Mouse (Mus musculus): ENCODE results near the gene 2010111I01Rik.
"Not testable (repeated sequence)": the region's sequence is repeated elsewhere in the genome, so short reads cannot be mapped to it uniquely, and the experiment has no call there.

2010111I01Rik gene

DNA sequence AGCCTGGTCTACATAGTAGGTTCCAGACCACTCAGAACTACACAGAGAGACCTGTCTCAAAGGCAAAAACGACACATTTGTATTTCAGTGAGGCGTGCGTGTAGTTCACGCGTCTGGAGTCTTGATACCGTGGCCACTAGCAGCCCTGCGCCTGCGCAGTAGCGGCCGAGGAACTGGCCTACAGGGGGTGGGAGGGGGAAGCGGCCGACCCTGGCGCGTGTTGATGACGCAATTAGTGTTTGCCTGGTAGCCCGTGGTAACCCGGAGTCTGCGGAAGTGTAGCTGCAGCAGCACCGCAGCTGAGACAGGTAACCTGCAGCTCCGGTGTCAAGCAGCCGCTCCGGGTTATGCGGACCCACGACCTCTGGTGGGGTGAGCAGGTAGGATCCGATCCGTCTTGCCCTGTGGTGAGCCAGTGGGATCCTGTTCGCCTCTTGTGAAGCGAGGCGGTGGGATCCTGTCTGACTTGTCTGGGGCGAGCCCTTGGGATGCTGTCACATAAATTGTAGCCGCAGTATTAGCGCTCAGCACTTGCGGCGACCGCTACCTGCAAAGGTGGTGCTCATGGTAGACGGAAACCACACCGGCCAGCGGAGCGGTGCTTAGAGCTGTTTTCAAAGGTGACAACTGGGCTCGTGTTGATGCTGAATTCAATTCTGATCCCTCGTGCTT is at the start of gene 2010111I01Rik:
Gene 2010111I01Rik (plus strand): TSS at position 254 of the 672 bp plus-strand sequence.
- peak; percentile 96 for DNase-seq (ENCODE audit: low spot score)

DNA sequence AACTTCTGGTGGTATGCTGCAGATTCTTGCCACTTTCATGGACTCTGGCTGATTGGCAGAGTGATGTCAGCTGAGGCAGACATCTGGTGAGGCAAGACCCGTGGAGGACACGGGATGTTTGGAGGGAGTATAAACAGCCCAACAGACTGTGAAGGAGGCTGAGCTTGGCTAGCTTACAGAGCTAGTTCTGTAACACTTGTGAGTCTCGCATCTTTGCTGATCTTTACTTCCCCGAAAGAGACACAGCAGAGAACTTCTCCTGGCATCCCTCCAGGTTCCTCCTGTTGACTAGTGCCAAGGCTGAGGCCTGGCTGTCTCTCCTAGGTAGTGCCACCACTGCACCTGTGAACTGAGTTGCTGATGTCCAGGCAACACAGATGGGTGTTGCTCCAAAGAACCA is 48.0 kb upstream of the 2010111I01Rik start:
- DNase-seq (ENCODE audit: low spot score), result no peak

DNA sequence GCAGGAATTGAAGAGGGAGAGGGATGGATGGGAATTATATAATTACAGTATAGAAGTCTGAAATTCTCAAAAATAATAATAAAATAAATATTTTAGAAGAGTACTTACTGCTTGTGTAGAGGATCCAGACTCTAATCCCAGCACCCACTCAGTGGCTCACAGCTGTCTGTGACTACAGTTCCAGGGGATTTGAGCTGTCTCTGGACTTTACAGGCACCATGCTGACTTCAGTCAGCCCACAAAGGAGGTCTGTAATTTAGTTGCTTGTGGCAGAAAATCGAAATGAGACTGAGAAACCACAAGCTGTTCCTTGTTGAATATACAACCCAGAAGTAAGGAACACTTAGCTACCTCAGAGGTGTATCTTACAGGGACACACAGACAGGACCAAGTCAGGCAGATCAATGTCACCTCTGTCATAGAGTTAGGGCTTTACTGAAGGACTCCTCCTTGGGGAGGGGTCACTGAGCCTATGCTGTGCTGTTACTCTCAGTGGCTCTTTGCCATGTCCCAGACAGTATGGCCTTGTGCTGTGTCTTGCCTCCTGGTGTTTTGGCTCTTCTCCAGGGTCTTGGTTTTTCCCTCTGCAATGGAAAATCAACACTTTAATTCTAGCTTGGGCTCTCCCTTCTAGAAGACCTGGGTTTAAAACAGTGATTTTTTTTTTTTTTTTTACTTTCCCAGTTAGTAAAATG is 47.1 kb upstream of the 2010111I01Rik start:
- DNase-seq (ENCODE audit: low spot score), result no peak

DNA sequence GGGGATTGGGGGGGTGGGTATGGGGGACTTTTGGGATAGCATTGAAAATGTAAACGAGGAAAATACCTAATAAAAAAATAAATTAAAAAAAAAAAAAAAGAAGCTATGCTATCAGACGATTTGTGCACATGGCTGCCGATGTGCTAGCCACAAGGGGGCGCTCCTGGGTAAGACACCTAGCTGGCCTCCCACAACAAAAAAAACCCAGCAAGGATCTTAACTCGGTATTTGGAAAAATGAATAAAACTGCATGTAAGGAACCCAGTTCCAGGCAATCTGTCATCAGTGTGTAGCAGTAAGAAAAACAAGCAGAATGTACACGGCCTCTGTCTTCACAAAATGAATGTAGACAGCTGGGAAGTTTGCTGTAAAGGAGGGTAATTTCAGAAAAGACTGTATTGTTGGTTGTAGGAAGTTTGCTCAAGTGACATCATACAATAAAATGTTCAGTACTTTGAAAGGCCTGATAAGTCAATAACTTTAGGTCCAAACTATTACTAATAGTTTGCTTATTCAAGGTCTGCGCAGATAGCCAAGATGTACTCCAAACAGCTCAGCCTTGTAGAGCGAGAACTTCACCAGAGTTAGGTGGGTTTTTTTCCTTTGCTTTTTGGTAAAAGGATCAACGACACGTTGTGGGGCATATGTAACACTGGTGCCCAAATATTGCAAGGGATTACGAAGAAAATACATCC is 44.9 kb upstream of the 2010111I01Rik start:
- DNase-seq (ENCODE audit: low spot score), result peak; percentile 75

DNA sequence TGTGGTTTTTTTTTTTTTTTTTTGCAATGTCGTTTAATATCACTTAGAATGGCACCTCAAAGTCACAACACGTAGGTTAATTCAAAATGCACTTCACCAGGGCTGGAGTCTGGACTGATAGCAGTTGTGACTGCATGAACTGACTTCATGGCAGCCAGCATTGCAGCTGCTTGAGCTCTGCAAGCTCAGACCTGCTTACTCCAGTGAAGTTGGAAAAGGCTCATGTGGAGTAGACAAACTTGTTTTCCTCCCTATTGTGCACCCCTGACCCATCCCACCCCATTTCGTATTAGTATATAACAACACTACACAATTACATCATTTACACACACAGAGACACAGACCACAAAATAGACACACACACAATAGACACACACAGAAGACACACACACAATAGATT is 42.0 kb upstream of the 2010111I01Rik start:
- DNase-seq (ENCODE audit: low spot score), result no peak

DNA sequence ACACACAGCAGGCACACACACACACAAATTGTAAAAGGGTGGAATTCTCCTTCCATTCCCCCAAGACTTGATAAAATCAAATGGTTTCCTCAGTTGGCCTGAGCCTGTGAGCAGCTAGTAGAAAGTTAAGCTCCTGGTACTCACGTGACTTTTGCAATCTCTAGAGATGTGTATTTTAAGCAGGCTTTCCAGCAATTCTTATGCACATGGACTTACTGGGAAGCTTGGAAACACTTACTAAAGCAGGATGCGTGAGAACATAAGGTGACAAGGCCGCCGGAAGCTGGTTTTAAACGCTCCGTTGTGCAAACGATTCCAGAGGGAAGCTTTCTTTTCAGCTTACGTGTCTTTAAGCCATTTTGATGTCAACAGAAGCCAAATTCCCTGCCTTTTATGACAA is 41.5 kb upstream of the 2010111I01Rik start:
- DNase-seq (ENCODE audit: low spot score), result no peak

DNA sequence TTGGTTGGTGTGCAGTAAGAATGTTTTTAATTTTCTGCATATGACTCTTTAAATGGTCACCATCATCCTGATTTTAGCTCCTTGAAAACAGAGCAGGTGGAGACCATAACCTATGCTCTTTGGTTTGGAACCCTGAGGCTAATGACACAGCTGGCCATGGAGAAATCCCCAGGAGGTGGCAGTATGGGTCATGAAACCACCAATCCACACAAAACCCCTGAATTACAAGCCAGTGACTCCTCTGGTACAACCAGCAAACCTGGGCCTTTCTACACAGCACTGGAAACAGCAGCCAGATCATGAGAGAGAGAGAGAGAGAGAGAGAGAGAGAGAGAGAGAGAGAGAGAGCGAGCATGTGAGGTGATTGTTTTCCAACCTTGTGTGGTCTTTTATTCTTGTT is 38.2 kb upstream of the 2010111I01Rik start:
- peak; percentile 62 for DNase-seq (ENCODE audit: low spot score)

DNA sequence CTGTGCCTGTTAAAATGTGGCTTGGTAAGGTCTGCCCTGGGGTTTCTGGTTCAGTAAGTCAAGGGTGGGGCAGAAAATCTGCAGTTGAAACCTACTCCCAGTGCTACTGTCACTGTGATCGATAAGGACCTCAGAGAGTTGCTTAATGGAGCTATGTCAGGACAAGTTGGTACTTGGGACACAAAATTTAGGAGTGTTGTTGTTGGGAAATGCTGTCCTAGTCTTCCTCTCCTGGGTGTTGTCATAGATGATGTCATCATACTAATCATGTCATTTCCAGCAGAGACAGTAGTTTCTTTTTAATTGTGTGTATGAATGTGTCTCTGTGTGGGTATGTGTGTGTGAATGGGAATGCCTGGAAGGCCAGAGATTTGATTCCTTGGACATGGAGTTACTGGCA is 37.2 kb upstream of the 2010111I01Rik start:
- DNase-seq (ENCODE audit: low spot score), result no peak

DNA sequence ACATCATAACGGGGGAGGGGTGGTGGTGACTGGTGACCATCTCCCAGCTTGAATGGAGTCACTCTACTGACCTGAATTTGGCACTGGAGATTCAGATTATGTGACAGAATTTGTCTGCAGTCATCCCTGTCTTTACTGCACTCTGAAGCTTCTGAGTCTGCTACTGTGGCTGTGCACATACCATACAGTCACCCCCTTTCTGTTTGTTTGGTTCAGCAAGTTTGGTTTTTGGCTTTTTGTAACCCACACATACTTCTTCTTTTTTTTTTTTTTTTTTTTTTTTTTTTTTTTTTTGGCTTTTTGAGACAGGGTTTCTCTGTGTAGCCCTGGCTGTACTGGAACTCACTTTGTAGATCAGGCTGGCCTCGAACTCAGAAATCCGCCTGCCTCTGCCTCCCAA is 35.5 kb upstream of the 2010111I01Rik start:
- DNase-seq (ENCODE audit: low spot score), result not testable (repeated sequence)

DNA sequence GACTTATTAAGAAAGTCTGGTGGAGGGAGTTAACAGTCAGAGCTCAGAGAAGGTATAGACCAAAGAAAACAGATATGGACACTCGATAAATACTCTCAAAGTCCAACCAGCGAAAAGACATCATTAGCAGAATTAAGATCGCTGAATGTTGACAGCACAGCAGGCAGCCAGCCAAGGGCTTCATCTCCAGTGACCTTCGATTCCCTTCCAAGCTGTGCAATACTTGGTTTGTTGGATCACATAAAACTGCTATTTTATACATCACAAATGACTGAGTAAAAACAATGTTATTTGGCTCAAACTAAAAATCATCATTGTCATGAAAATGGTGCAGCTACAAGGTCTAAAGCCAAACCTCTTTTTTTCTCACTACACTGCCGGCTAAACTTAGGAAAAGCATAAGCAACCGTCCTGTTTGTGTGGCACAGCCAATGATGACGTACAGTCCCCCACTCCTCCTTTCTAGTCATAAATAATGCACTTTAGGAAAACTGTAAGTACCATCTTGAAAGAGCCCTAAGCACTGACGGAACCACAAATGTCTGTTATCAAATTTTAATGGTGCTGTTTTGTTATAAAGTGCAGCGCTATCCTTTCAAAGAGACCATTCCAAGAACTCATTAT is 34.8 kb upstream of the 2010111I01Rik start:
- no peak for DNase-seq (ENCODE audit: low spot score)

DNA sequence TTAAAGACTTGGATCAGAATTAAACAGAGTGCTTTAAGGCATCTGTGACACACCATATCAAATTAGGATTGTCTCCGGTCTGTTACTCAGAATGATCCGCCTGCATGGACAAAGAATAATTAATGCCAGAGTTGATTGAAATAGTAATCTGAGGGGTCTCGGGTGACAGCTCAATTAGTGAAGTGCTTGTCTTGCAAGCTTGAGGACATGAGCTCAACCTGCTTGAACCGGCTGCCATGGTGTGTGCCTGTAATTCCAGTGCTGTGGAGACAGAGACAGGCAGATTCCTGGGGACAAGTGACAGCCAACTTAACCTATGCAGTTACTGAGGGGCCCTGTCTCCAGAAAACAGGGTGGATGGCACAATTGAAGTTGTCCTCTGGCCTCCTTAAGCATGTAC is 32.2 kb upstream of the 2010111I01Rik start:
- DNase-seq (ENCODE audit: low spot score), result no peak

DNA sequence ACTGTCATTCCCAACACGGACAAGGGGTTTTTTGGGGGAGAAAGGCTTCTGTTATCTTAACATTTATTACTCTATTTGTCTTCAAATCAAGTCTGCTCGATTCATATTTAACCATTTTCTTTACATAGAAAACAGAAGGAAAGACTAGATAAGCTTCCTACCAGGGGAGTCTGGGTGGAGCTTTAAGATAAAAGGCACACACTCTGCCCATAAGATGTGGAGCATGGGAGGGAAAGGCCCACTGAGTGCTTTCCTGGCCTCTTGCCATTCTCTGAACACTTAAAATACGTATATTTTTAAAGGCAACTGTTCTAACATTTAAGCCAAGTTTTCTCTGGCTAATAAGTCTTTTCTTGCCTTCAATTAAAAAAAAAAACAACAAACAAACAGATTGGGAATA is 25.3 kb upstream of the 2010111I01Rik start:
- DNase-seq (ENCODE audit: low spot score), result no peak

DNA sequence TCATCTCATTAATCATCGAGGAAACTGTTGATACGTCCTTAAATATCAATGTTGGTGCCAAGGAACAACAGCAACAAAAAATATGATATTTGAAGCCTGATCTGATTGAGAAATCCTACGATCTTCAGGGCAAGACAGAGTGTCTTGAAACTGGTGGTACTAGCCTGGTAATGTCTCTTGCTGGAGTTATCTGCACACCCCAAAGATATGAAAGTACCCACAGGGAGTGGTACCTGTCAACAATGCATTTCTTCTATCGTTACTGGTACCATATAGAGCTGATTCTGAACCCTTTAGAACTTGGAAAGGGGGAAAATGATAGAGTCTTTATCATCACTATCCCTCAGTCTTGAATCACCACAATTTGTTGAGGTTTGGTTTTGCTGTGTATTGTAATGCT is 24.9 kb upstream of the 2010111I01Rik start:
- no peak for DNase-seq (ENCODE audit: low spot score)

DNA sequence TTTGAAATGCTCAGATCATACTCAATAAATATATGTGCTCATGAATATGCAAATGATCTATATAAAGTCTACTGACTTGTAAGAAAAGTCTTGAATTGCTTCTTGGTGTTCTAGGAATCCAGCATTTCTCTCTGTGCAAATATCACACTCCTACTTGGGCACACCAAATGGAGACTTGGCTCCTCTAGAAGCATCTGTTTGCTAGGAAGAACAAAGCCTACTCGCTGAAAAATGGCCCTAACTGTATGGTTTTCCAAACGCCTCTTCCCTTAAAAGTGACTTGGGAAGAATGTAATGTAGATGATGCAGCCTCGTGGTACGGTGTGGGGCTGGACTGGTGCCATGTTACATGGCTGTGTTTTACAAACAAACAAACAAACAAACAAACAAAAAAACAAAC is 24.0 kb upstream of the 2010111I01Rik start:
- no peak for DNase-seq (ENCODE audit: low spot score)

DNA sequence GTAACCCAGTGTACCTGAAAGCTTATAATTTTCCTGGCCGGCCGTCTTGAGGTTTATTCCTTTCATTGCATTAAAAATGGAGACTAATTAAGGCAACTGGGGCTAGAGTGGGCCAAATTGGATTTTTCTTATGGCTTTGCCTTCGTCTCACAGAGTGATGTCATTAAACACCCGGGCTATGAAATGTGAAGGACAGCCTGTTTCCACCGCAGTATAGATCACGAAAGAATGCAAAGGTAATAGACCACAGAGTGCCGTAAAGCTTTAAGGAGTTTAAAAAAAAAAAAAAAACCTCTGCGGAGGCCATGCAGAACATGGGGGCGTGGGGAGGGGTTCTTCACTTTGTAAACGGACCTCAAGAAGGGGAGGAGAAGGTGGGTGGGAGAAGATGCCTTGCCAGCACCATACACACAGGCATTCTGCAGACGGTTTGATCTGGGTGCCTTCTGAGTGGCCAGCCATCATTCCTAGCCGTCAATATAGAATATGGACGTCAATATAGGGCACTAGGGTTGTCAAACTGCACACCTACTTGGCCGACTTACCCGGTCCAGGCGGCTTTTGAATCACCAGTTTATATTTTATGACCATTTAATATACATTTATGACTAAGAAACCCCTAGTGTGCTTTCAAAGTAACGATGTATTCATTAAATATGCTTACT is 23.2 kb upstream of the 2010111I01Rik start:
- DNase-seq (ENCODE audit: low spot score), result no peak

DNA sequence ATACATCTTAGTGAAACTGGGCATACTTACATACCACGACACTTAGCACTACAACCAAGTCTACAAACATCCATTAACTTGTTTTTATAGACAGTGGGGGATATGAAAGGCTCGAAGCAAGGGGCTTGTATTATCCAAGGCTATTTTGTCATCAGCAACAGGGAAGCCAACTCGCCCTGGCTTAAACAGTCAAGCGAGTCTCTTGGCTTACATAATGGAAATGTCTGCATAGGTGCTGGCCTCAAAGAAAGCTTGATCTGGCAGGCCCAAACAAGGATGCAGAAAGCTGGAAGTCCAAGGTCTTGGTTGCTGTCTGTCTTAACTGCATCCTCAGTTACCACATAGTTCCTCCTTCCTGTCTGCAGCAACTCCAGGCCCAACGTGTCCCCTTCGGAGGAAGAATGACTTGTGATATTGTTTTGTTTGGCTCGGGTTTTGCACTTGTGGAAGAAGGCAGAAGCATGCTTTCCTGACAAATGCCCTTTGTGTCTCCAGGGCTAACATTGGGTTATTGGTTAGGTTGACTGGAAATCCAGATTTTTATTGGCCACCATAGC is 21.3 kb upstream of the 2010111I01Rik start:
- DNase-seq (ENCODE audit: low spot score), result no peak

DNA sequence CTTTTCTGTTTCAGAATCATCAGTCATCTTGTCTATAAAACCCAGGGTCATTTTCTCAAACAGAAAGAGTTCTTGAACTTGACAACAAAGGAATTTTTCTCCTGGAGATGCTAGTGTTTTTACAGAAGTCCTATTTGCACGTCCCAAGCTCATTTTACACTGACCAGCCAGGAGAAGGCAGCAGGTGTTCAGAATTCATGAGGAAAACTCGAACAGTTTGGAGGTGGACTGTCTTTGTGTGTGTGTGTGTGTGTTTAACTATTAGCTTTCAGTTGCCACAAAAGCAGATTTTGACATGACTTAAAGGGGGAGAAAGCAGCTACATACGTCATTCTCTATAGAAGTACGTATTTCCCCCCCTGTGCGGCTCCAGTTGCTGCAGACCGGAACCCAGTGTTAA is 20.6 kb upstream of the 2010111I01Rik start:
- no peak for DNase-seq (ENCODE audit: low spot score)

DNA sequence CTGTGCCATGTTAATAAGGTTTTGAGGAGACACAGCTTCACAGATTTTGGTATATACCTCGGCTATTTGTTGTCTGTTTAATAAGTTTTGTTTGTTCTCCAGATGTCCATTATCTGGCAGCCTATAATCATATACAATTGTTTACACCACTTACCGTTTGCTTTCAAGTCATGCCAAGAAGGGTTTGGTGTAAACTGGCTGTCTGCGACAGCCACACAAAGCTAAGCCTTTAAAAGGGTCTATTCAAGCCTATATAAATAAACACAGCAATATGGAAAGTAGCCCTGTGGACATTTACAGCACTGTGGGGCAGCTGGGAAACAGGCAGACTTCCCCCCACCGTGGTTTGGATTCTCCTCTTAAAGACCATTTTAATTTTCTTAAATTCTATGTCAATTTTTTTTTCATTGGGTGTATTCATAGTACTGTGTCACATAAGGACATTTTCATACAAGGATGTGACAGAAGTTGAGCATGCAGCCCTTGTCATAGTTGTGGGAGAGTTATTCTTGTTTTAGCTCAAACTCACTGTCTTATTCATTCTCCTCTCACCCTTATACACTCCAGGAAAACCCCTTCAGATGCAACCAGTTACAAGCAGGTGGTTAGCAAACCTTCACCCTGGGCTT is 15.0 kb upstream of the 2010111I01Rik start:
- no peak for DNase-seq (ENCODE audit: low spot score)

DNA sequence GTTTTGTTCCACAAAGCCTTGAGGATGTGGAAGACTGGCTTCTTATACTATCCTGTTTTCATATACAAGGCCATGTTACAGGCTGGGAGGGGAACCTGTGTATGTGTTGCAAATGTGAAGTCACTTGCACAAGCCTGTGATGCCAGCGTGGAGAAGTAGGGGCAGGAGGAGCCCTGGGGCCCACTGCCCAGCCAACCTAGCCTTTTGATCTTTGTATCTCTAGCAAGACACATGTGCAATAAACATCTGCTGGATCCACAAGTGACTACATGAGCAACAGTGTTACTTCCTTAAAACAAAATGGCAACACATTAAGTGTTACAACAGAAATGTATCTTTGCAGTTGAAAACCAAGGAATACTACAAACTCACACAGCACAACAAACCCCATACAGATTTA is 13.1 kb upstream of the 2010111I01Rik start:
- DNase-seq (ENCODE audit: low spot score), result no peak

DNA sequence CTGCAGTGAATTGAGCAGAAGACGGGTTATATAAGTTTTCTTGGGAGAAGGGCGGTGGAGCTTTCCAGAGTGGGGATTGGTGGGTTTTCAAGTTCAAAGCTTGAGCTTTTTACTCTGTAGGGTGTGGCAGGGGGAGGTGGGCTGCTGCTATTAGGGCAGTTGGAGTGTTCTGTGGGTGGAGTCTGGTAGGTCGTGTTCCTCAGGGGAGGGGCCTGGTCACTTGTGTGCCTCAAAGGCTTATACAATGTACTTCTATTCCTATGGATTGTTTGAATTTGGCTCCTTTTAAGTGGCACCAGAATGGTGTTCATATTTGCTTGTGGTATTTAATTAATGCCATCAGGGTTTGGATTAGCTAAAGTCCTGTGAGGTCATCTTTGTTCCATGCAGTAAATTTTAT is 12.6 kb upstream of the 2010111I01Rik start:
- no peak for DNase-seq (ENCODE audit: low spot score)

DNA sequence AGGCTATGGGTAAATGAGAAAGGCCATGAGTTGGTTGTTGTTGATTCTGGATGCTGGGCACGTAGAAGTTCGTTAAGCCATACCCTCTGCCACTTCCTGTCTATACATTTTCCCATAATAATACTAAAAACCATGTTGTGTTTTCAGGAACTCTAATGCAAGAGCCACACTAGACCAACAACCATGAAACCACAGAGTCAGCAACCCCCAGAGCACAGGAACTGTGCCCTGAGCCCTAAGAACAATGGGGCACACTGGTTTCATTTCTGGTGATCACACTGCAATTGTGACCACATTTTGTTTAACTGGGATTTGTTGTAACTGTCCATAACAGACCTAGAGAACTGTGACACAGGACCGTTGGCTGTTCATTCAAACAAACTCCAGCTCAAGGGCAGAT is 12.1 kb upstream of the 2010111I01Rik start:
- no peak for DNase-seq (ENCODE audit: low spot score)
